Mouse (Mus musculus) heart, embryonic 11.5 days (tissue): Measurements from ENCODE around the gene Ints3. TPM values are rescaled to one million over a fixed set of nuclear protein-coding genes. Genes with fewer than 3 reads are reported as not detected.

Experiments used
- ATAC-seq: fragments of 200-750 bp; cut with Nextera tagmentation; replicated peaks from 2 replicates; pipeline ENCODE4 v1.8.0; 2017; ENCODE audit warnings: moderate library complexity; ENCODE audit not compliant: insufficient number of reproducible peaks, low FRiP score, low TSS enrichment
- H3K27ac ChIP-seq: fragments of 300-500 bp; sonication (generic); 2 replicates; pipeline ENCODE4 v1.5.1; 2014; ENCODE audit warnings: mild to moderate bottlenecking, low read depth, low read length
- H3K27me3 ChIP-seq: fragments of 300-500 bp; sonication (generic); 2 replicates; pipeline ENCODE4 v1.6.1; 2014; ENCODE audit warnings: mild to moderate bottlenecking, low read length, mixed read lengths; ENCODE audit not compliant: control insufficient read depth, insufficient read depth
- H3K36me3 ChIP-seq: fragments of 300-500 bp; sonication (generic); 2 replicates; pipeline ENCODE4 v1.6.1; 2014; ENCODE audit warnings: mild to moderate bottlenecking, low read length, moderate library complexity, mixed read lengths; ENCODE audit not compliant: control insufficient read depth, insufficient read depth
- H3K4me1 ChIP-seq: fragments of 300-500 bp; sonication (generic); 2 replicates; pipeline ENCODE4 v1.6.1; 2014; ENCODE audit warnings: low read length; ENCODE audit not compliant: control insufficient read depth, insufficient read depth
- H3K4me2 ChIP-seq: fragments of 300-500 bp; sonication (generic); 2 replicates; pipeline ENCODE4 v1.6.1; 2014; ENCODE audit warnings: mild to moderate bottlenecking, moderate library complexity
- H3K4me3 ChIP-seq: fragments of 300-500 bp; sonication (generic); 2 replicates; pipeline ENCODE4 v1.5.1; 2014; ENCODE audit warnings: low read depth, low read length
- H3K9ac ChIP-seq: fragments of 300-500 bp; sonication (generic); 2 replicates; pipeline ENCODE4 v1.6.1; 2014; ENCODE audit warnings: mild to moderate bottlenecking, low read depth, low read length, moderate library complexity
- H3K9me3 ChIP-seq: fragments of 300-500 bp; sonication (generic); replicated peaks from 2 replicates; pipeline ENCODE4 v1.6.1; 2016; ENCODE audit warnings: low read length; ENCODE audit not compliant: control insufficient read depth
- WGBS: fragments of 180-500 bp; shearing (Covaris S2); extraction: QIAGEN DNeasy Blood & Tissue Kit; methylation state at CpG from one replicate; pipeline ENCODE4 v1.1.7; 2014; ENCODE audit not compliant: insufficient replicate concordance; 5-methylcytosine and 5-hydroxymethylcytosine counted together
- polyA plus RNA-seq: library from polyadenylated mRNA; unstranded; fragments of >200 nt; fragmentation: Nextera tagmentation; extraction: Ambion mirVana; gene quantifications from 2 replicates; pipeline ENCODE4 v1.2.1, GENCODE M21; 2014

Ints3 gene
- polyA plus RNA-seq, 1 experiment from 2014 or later: 26.9 TPM

GRCm38 (mm10) chr3:90465081-90465685, 31.8 kb upstream of the Ints3 start:
- peak overlapping the region; percentile 75 for H3K4me2 ChIP-seq
- peaks cover 28% of the 10 kb centered on the region for H3K27me3 ChIP-seq
- peak; percentile 36; the same call in 1 of the 2 replicates for ATAC-seq
- H3K4me3 ChIP-seq: peak overlapping the region; percentile 60
- H3K36me3 ChIP-seq: no peaks in the 10 kb centered on the region
- peaks cover 15% of the 10 kb centered on the region for H3K4me1 ChIP-seq
- peak overlapping the region; percentile 67 for H3K9ac ChIP-seq
- no peak overlapping the region for H3K27ac ChIP-seq
- under 1% methylated on average over 75 of the region's 75 CpGs for WGBS
- no peaks in the 10 kb centered on the region for H3K9me3 ChIP-seq

GRCm38 (mm10) chr3:90464552-90465080, 31.2 kb upstream of the Ints3 start:
- peak overlapping the region; percentile 60 for H3K4me3 ChIP-seq
- no peaks in the 10 kb centered on the region for H3K36me3 ChIP-seq
- peaks cover 28% of the 10 kb centered on the region for H3K27me3 ChIP-seq
- H3K9ac ChIP-seq: peak overlapping the region; percentile 67
- WGBS: 7% methylated on average over 37 of the region's 37 CpGs
- no peak for ATAC-seq
- H3K4me1 ChIP-seq: peaks cover 15% of the 10 kb centered on the region
- H3K9me3 ChIP-seq: no peaks in the 10 kb centered on the region
- H3K4me2 ChIP-seq: peak overlapping the region; percentile 75
- no peak overlapping the region for H3K27ac ChIP-seq

GRCm38 (mm10) chr3:90462579-90462978, 29.2 kb upstream of the Ints3 start:
- Histone ChIP-seq H3K27ac (no peak overlapping the region), H3K4me2 (peak overlapping the region; percentile 33), H3K9me3 (no peaks in the 10 kb centered on the region), H3K27me3 (peaks cover 28% of the 10 kb centered on the region), H3K36me3 (no peaks in the 10 kb centered on the region), H3K9ac (no peak overlapping the region), H3K4me3 (no peak overlapping the region), H3K4me1 (peaks cover 15% of the 10 kb centered on the region)
- 13% methylated on average over 7 of the region's 7 CpGs for WGBS
- no peak for ATAC-seq

GRCm38 (mm10) chr3:90461935-90462334, 28.5 kb upstream of the Ints3 start:
- H3K9ac ChIP-seq: no peak overlapping the region
- peaks cover 28% of the 10 kb centered on the region for H3K27me3 ChIP-seq
- H3K36me3 ChIP-seq: no peaks in the 10 kb centered on the region
- H3K9me3 ChIP-seq: no peaks in the 10 kb centered on the region
- ATAC-seq: no peak
- no peak overlapping the region for H3K4me3 ChIP-seq
- WGBS: 72% methylated on average over 3 of the region's 3 CpGs
- no peak overlapping the region for H3K27ac ChIP-seq
- H3K4me1 ChIP-seq: peaks cover 15% of the 10 kb centered on the region
- no peak overlapping the region for H3K4me2 ChIP-seq

- Histone ChIP-seq H3K4me1 (peaks cover 12% of the 10 kb centered on the region), H3K9me3 (no peaks in the 10 kb centered on the region), H3K4me2 (no peak overlapping the region), H3K4me3 (no peak overlapping the region), H3K27ac (no peak overlapping the region), H3K36me3 (no peaks in the 10 kb centered on the region), H3K27me3 (peaks cover 20% of the 10 kb centered on the region), H3K9ac (no peak overlapping the region)
- no peak for ATAC-seq
- WGBS: 70% methylated on average over 5 of the region's 5 CpGs
Observed at GRCm38 (mm10) chr3:90460315-90460714, 26.9 kb upstream of the Ints3 start.

GRCm38 (mm10) chr3:90459727-90460126, 26.3 kb upstream of the Ints3 start:
- Histone ChIP-seq H3K27ac (no peak overlapping the region), H3K9me3 (no peaks in the 10 kb centered on the region), H3K9ac (no peak overlapping the region), H3K4me1 (peaks cover 8% of the 10 kb centered on the region), H3K36me3 (no peaks in the 10 kb centered on the region), H3K27me3 (peaks cover 14% of the 10 kb centered on the region), H3K4me3 (no peak overlapping the region), H3K4me2 (no peak overlapping the region)
- 70% methylated on average over 9 of the region's 9 CpGs for WGBS
- no peak for ATAC-seq

- no peaks in the 10 kb centered on the region for H3K36me3 ChIP-seq
- no peaks in the 10 kb centered on the region for H3K9me3 ChIP-seq
- peaks cover 9% of the 10 kb centered on the region; the same call in 1 of the 2 replicates for H3K4me1 ChIP-seq
- no peak overlapping the region for H3K27ac ChIP-seq
- H3K9ac ChIP-seq: no peak overlapping the region
- H3K4me3 ChIP-seq: no peak overlapping the region
- 80% methylated on average over 14 of the region's 14 CpGs for WGBS
- ATAC-seq: no peak
- no peak overlapping the region for H3K4me2 ChIP-seq
- H3K27me3 ChIP-seq: no peaks in the 10 kb centered on the region
Observed at GRCm38 (mm10) chr3:90454931-90455330, 21.5 kb upstream of the Ints3 start.

GRCm38 (mm10) chr3:90451396-90452095, 18.1 kb upstream of the Ints3 start:
- ATAC-seq: no peak
- H3K27me3 ChIP-seq: no peaks in the 10 kb centered on the region
- 46% methylated on average over 10 of the region's 10 CpGs for WGBS
- peak overlapping the region; percentile 31; the same call in 1 of the 2 replicates for H3K27ac ChIP-seq
- peak overlapping the region; percentile 39; the same call in 1 of the 2 replicates for H3K9ac ChIP-seq
- H3K4me2 ChIP-seq: peak overlapping the region; percentile 53
- H3K36me3 ChIP-seq: no peaks in the 10 kb centered on the region
- peaks cover 9% of the 10 kb centered on the region; the same call in 1 of the 2 replicates for H3K4me1 ChIP-seq
- no peaks in the 10 kb centered on the region for H3K9me3 ChIP-seq
- peak overlapping the region; percentile 20 for H3K4me3 ChIP-seq
